Mouse (Mus musculus): Measurements from ENCODE around the gene Pnrc2. TPM values are rescaled to one million over a fixed set of nuclear protein-coding genes. Genes with fewer than 3 reads are reported as not detected.

The Pnrc2 gene
- polyA plus RNA-seq, 1 experiment from 2014 or later = 133 TPM

- ATAC-seq (replicated peaks; ENCODE audit: low FRiP score) = no peak
- Histone ChIP-seq H3K27me3 (replicated peaks; ENCODE audit: control insufficient read depth, insufficient read depth, low read length) (no peaks in the 10 kb centered on the region), H3K27ac (ENCODE audit: low read depth, low read length) (no peak overlapping the region), H3K36me3 (ENCODE audit: control insufficient read depth, insufficient read depth, low read length) (no peaks in the 10 kb centered on the region), H3K9me3 (ENCODE audit: control insufficient read depth, low read length) (no peaks in the 10 kb centered on the region), H3K4me2 (no peak overlapping the region), H3K4me3 (ENCODE audit: low read depth, low read length) (no peak overlapping the region), H3K4me1 (replicated peaks; ENCODE audit: control insufficient read depth, insufficient read depth, low read length) (peaks cover 12% of the 10 kb centered on the region), H3K9ac (ENCODE audit: low read depth, low read length) (no peak overlapping the region)
- no peak for DNase-seq (ENCODE audit: low spot score)
- 83% methylated on average over 24 of the region's 24 CpGs for WGBS
These were observed 14.9 kb upstream of the Pnrc2 start for GRCm38 (mm10) chr4:135888448-135889057.

- peak; percentile 26 for DNase-seq (ENCODE audit: low spot score)
- Histone ChIP-seq H3K4me3 (ENCODE audit: low read depth, low read length) (no peak overlapping the region), H3K27ac (ENCODE audit: low read depth, low read length) (no peak overlapping the region), H3K27me3 (replicated peaks; ENCODE audit: control insufficient read depth, insufficient read depth, low read length) (no peaks in the 10 kb centered on the region), H3K9ac (ENCODE audit: low read depth, low read length) (no peak overlapping the region), H3K4me2 (no peak overlapping the region), H3K36me3 (ENCODE audit: control insufficient read depth, insufficient read depth, low read length) (no peaks in the 10 kb centered on the region), H3K9me3 (ENCODE audit: control insufficient read depth, low read length) (no peaks in the 10 kb centered on the region), H3K4me1 (replicated peaks; ENCODE audit: control insufficient read depth, insufficient read depth, low read length) (peaks cover 5% of the 10 kb centered on the region; the same call in 1 of the 2 replicates)
- no peak for ATAC-seq (replicated peaks; ENCODE audit: low FRiP score)
- 66% methylated on average over 4 of the region's 4 CpGs for WGBS
These were observed 12.5 kb upstream of the Pnrc2 start for GRCm38 (mm10) chr4:135886184-135886583.

DNA sequence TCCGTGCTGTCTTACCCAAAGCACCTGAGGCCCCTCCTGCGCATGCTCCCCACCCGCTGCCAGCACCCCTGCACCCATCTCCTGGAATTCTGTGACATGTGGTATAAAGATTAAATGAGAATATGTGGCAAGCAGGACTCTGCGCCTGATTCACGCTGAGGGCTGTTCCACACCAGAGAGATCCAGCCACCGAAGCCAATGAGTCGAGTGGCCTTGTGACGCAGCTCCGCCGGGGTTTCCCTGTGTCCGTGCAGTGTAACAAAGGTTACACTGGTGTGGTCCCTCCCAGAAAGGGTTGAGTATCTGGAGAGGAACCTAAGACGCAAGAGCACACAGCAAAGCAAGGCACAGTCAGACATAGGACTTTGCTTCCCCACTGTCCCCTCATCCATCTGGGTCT lies 12.0 kb upstream of the Pnrc2 start:
- H3K4me3 ChIP-seq (ENCODE audit: low read depth, low read length) = no peak overlapping the region
- H3K27ac ChIP-seq (ENCODE audit: low read depth, low read length) = no peak overlapping the region
- peaks cover 5% of the 10 kb centered on the region; the same call in 1 of the 2 replicates for H3K4me1 ChIP-seq (replicated peaks; ENCODE audit: control insufficient read depth, insufficient read depth, low read length)
- DNase-seq (ENCODE audit: low spot score) = peak; percentile 27
- H3K27me3 ChIP-seq (replicated peaks; ENCODE audit: control insufficient read depth, insufficient read depth, low read length) = no peaks in the 10 kb centered on the region
- 86% methylated on average over 12 of the region's 12 CpGs for WGBS
- no peak for ATAC-seq (replicated peaks; ENCODE audit: low FRiP score)
- no peaks in the 10 kb centered on the region for H3K36me3 ChIP-seq (ENCODE audit: control insufficient read depth, insufficient read depth, low read length)
- H3K4me2 ChIP-seq = no peak overlapping the region
- no peak overlapping the region for H3K9ac ChIP-seq (ENCODE audit: low read depth, low read length)
- no peaks in the 10 kb centered on the region for H3K9me3 ChIP-seq (ENCODE audit: control insufficient read depth, low read length)

- Histone ChIP-seq H3K27me3 (replicated peaks; ENCODE audit: control insufficient read depth, insufficient read depth, low read length) (no peaks in the 10 kb centered on the region), H3K4me1 (replicated peaks; ENCODE audit: control insufficient read depth, insufficient read depth, low read length) (peaks cover 5% of the 10 kb centered on the region; the same call in 1 of the 2 replicates), H3K27ac (ENCODE audit: low read depth, low read length) (no peak overlapping the region), H3K36me3 (ENCODE audit: control insufficient read depth, insufficient read depth, low read length) (no peaks in the 10 kb centered on the region), H3K4me3 (ENCODE audit: low read depth, low read length) (no peak overlapping the region), H3K9ac (ENCODE audit: low read depth, low read length) (no peak overlapping the region), H3K4me2 (no peak overlapping the region), H3K9me3 (ENCODE audit: control insufficient read depth, low read length) (no peaks in the 10 kb centered on the region)
- ATAC-seq (replicated peaks; ENCODE audit: low FRiP score) = no peak
- DNase-seq (ENCODE audit: low spot score) = peak; percentile 29
- 68% methylated on average over 6 of the region's 6 CpGs for WGBS
These were observed 10.9 kb upstream of the Pnrc2 start for GRCm38 (mm10) chr4:135884531-135884930.

DNA sequence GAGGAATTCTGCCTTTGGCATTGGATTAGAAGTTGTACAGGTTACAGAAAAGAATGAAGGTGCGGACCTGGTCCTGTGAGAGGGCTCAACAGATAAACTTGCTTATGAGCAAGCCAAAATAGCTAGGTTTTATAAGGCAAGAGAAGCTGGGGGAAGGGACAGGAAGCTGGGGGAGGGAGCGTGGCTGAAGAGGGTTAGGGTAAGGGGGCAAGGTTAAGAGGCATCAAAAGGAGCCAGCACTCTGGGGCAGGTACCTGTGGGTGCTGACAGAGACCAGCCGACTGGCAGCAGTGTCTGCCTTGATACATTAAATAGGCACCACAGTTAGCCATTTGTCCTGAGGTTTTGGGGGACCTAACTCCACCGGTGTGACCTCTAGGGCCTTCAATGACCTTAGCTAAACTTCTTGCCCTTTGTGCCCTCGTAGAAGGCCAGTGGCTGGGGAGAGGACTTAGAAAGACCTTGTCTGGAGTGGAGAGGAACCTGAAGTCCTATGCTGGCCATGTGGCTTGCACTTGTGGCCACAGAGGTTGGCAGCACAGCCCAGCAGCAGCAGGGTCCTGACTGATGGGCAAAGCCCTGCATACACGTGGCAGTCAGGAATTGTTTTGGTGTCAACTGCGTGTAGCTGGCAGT lies 10.3 kb upstream of the Pnrc2 start:
- no peak overlapping the region for H3K27ac ChIP-seq (ENCODE audit: low read depth, low read length)
- no peaks in the 10 kb centered on the region for H3K36me3 ChIP-seq (ENCODE audit: control insufficient read depth, insufficient read depth, low read length)
- H3K4me3 ChIP-seq (ENCODE audit: low read depth, low read length) = no peak overlapping the region
- 56% methylated on average over 7 of the region's 7 CpGs for WGBS
- H3K9ac ChIP-seq (ENCODE audit: low read depth, low read length) = no peak overlapping the region
- peak; percentile 28 for DNase-seq (ENCODE audit: low spot score)
- peaks cover 5% of the 10 kb centered on the region; the same call in 1 of the 2 replicates for H3K4me1 ChIP-seq (replicated peaks; ENCODE audit: control insufficient read depth, insufficient read depth, low read length)
- ATAC-seq (replicated peaks; ENCODE audit: low FRiP score) = no peak
- H3K4me2 ChIP-seq = no peak overlapping the region
- no peaks in the 10 kb centered on the region for H3K9me3 ChIP-seq (ENCODE audit: control insufficient read depth, low read length)
- H3K27me3 ChIP-seq (replicated peaks; ENCODE audit: control insufficient read depth, insufficient read depth, low read length) = no peaks in the 10 kb centered on the region

DNA sequence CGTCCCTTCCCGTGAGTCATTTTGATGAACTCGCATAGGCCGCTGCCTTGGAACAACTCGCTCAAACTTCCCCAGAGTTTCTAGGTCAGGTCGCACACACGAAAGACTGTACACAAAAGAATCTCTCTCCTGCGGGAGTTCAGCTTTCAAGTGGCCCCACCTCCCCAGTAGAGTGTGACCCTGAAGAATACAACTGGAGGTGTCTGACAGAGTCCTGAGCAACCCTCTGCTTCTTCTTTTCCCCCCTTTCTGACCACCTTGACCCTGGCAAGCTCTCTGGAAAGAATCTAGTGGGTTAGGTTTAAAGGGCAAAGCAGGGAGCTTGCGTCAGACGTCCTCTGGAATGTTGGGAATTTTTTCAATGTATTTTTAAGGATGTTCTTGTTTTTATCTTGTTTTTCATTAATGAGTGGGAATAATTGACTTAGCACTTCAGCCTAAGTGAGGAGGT lies 9.8 kb upstream of the Pnrc2 start:
- Histone ChIP-seq H3K9ac (ENCODE audit: low read depth, low read length) (no peak overlapping the region), H3K4me1 (replicated peaks; ENCODE audit: control insufficient read depth, insufficient read depth, low read length) (peaks cover 5% of the 10 kb centered on the region; the same call in 1 of the 2 replicates), H3K27me3 (replicated peaks; ENCODE audit: control insufficient read depth, insufficient read depth, low read length) (no peaks in the 10 kb centered on the region), H3K36me3 (ENCODE audit: control insufficient read depth, insufficient read depth, low read length) (no peaks in the 10 kb centered on the region), H3K9me3 (ENCODE audit: control insufficient read depth, low read length) (no peaks in the 10 kb centered on the region), H3K4me3 (ENCODE audit: low read depth, low read length) (no peak overlapping the region), H3K27ac (ENCODE audit: low read depth, low read length) (no peak overlapping the region), H3K4me2 (no peak overlapping the region)
- ATAC-seq (replicated peaks; ENCODE audit: low FRiP score) (no peak), DNase-seq (ENCODE audit: low spot score) (no peak)
- 62% methylated on average over 10 of the region's 10 CpGs for WGBS

GRCm38 (mm10) chr4:135882023-135882422 lies 8.4 kb upstream of the Pnrc2 start:
- no peak overlapping the region for H3K9ac ChIP-seq (ENCODE audit: low read depth, low read length)
- H3K27ac ChIP-seq (ENCODE audit: low read depth, low read length) = no peak overlapping the region
- no peak for ATAC-seq (replicated peaks; ENCODE audit: low FRiP score)
- no peaks in the 10 kb centered on the region for H3K9me3 ChIP-seq (ENCODE audit: control insufficient read depth, low read length)
- H3K36me3 ChIP-seq (ENCODE audit: control insufficient read depth, insufficient read depth, low read length) = no peaks in the 10 kb centered on the region
- 62% methylated on average over 6 of the region's 6 CpGs for WGBS
- DNase-seq (ENCODE audit: low spot score) = no peak
- H3K4me1 ChIP-seq (replicated peaks; ENCODE audit: control insufficient read depth, insufficient read depth, low read length) = peaks cover 7% of the 10 kb centered on the region
- no peak overlapping the region for H3K4me3 ChIP-seq (ENCODE audit: low read depth, low read length)
- no peak overlapping the region for H3K4me2 ChIP-seq
- no peaks in the 10 kb centered on the region for H3K27me3 ChIP-seq (replicated peaks; ENCODE audit: control insufficient read depth, insufficient read depth, low read length)

DNA sequence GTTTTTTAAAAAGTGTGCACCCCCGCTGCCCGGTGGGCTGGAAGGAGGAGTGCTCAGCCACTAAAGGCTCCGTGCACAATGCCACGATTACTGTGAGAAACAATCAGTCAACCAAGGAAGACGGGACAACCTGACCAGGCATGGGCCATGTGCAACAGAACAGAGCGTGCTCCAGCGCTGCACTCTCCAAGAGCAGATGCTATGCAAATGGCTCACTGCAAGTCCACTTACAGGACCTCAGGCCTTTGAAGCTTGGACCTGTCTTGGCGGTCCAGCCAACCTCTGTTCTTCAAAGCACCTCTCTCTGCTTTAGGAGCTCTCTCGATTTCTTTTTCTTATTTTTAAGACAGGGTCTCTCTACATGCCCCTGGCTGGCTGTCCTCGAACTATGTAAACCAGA lies 6.9 kb upstream of the Pnrc2 start:
- H3K9me3 ChIP-seq (ENCODE audit: control insufficient read depth, low read length) = no peaks in the 10 kb centered on the region
- WGBS = 87% methylated on average over 10 of the region's 10 CpGs
- no peaks in the 10 kb centered on the region for H3K27me3 ChIP-seq (replicated peaks; ENCODE audit: control insufficient read depth, insufficient read depth, low read length)
- no peak overlapping the region for H3K27ac ChIP-seq (ENCODE audit: low read depth, low read length)
- no peak overlapping the region for H3K4me3 ChIP-seq (ENCODE audit: low read depth, low read length)
- H3K9ac ChIP-seq (ENCODE audit: low read depth, low read length) = no peak overlapping the region
- ATAC-seq (replicated peaks; ENCODE audit: low FRiP score) (no peak), DNase-seq (ENCODE audit: low spot score) (no peak)
- H3K4me1 ChIP-seq (replicated peaks; ENCODE audit: control insufficient read depth, insufficient read depth, low read length) = peaks cover 20% of the 10 kb centered on the region
- no peak overlapping the region for H3K4me2 ChIP-seq
- H3K36me3 ChIP-seq (ENCODE audit: control insufficient read depth, insufficient read depth, low read length) = no peaks in the 10 kb centered on the region

- no peak for ATAC-seq (replicated peaks; ENCODE audit: low FRiP score)
- H3K9me3 ChIP-seq (ENCODE audit: control insufficient read depth, low read length) = no peaks in the 10 kb centered on the region
- no peak overlapping the region for H3K27ac ChIP-seq (ENCODE audit: low read depth, low read length)
- H3K4me1 ChIP-seq (replicated peaks; ENCODE audit: control insufficient read depth, insufficient read depth, low read length) = peaks cover 26% of the 10 kb centered on the region
- H3K4me3 ChIP-seq (ENCODE audit: low read depth, low read length) = no peak overlapping the region
- no peak for DNase-seq (ENCODE audit: low spot score)
- H3K4me2 ChIP-seq = no peak overlapping the region
- 88% methylated on average over 6 of the region's 6 CpGs for WGBS
- H3K36me3 ChIP-seq (ENCODE audit: control insufficient read depth, insufficient read depth, low read length) = no peaks in the 10 kb centered on the region
- no peaks in the 10 kb centered on the region for H3K27me3 ChIP-seq (replicated peaks; ENCODE audit: control insufficient read depth, insufficient read depth, low read length)
- H3K9ac ChIP-seq (ENCODE audit: low read depth, low read length) = no peak overlapping the region
These were observed 6.4 kb upstream of the Pnrc2 start for GRCm38 (mm10) chr4:135880018-135880417.
